ENCODE assay signal across 10 mouse cellular contexts in genomic region chr1:172650519-172651287, GRCm38 (mm10). TPM values are rescaled to one million over a fixed set of nuclear protein-coding genes. Genes with fewer than 3 reads are reported as not detected.
A peak's percentile ranks its signal among the peaks of the same experiment; 100 is the strongest.
DNase-seq lines count a peak whose midpoint lies in the region; ATAC-seq and TF ChIP-seq lines count a peak whose summit lies in the region.
"Had no signal": no experiment of that assay in that cellular context is flagged by ENCODE, and none has a peak within 500 bp of the region (broad histone marks: within the 10 kb centered on the region; RNA-seq: fewer than 3 reads in every experiment).

No protein-coding gene starts in this region.

- no peaks in the 10 kb centered on the region for H3K27me3 ChIP-seq in heart, adult 2 months (ENCODE audit: control insufficient read depth, insufficient read depth, low read length)
- no peaks in the 10 kb centered on the region; the same call in 1 of the 2 replicates for H3K27me3 ChIP-seq in intestine, embryonic 16.5 days (replicated peaks; ENCODE audit: control insufficient read depth, insufficient read depth, low read length)
- H3K27me3 ChIP-seq: neural tube, embryonic 13.5 days had no signal

- H3K36me3 ChIP-seq in heart, adult 2 months (ENCODE audit: control insufficient read depth, insufficient read depth, low read length): no peaks in the 10 kb centered on the region
- H3K36me3 ChIP-seq in intestine, embryonic 16.5 days (ENCODE audit: control insufficient read depth, insufficient read depth, low read length): no peaks in the 10 kb centered on the region
- H3K36me3 ChIP-seq: neural tube, embryonic 13.5 days had no signal

- H3K4me2 ChIP-seq in intestine, embryonic 16.5 days (ENCODE audit: low read depth, low read length): no peak overlapping the region
- H3K4me2 ChIP-seq: neural tube, embryonic 13.5 days had no signal

- no peak overlapping the region for H3K9ac ChIP-seq in heart, adult 2 months (ENCODE audit: low read depth, low read length)
- H3K9ac ChIP-seq in intestine, embryonic 16.5 days (ENCODE audit: low read depth, low read length): no peak overlapping the region
- H3K9ac ChIP-seq: neural tube, embryonic 13.5 days had no signal

- no peak overlapping the region for H3K4me3 ChIP-seq in heart, adult 2 months
- H3K4me3 ChIP-seq in intestine, embryonic 16.5 days (ENCODE audit: low read length): no peak overlapping the region
- H3K4me3 ChIP-seq: neural tube, embryonic 13.5 days had no signal

- TF ChIP-seq EP300 in heart, adult 2 months (IDR thresholded peaks at IDR 0.05; ENCODE audit: insufficient read depth, low read depth, low read length): no peak

- 56% methylated on average over 8 of the region's 8 CpGs for WGBS in heart, adult 2 months
- WGBS in intestine, embryonic 16.5 days: 53% methylated on average over 8 of the region's 8 CpGs

- H3K79me2 ChIP-seq in heart, adult 2 months (replicated peaks; ENCODE audit: control insufficient read depth, insufficient read depth, low read length): no peaks in the 10 kb centered on the region

- ATAC-seq in intestine, embryonic 16.5 days: peak; percentile 21; the same call in 1 of the 2 replicates
- peak; percentile 55; the same call in 1 of the 2 replicates for ATAC-seq in megakaryocyte, adult 5-6 weeks (ENCODE audit: poor library complexity, severe bottlenecking)

- DNase-seq in heart, adult 2 months: no peak
- no peak for DNase-seq in heart, adult 9 months (ENCODE audit: low spot score in 2 of 2)
- peak; percentile 26 for DNase-seq in urinary bladder, postnatal 14 days (ENCODE audit: low spot score)
- no peak for DNase-seq in urinary bladder, adult 18-20 months (ENCODE audit: low spot score in 2 of 2)
- DNase-seq in thymus, postnatal 0 days (ENCODE audit: low spot score): no peak
- no peak for DNase-seq in right cerebral cortex, postnatal 10 days (ENCODE audit: low spot score in 2 of 2)

- no peaks in the 10 kb centered on the region for H3K4me1 ChIP-seq in heart, adult 2 months (ENCODE audit: control insufficient read depth, insufficient read depth, low read length)
- 0 out of 2 replicates have a peak, but pooled peaks cover 3% of the 10 kb centered on the region for H3K4me1 ChIP-seq in intestine, embryonic 16.5 days (ENCODE audit: control insufficient read depth, insufficient read depth, low read length)
- H3K4me1 ChIP-seq: neural tube, embryonic 13.5 days had no signal

- TF ChIP-seq CTCF in heart, adult 2 months (IDR thresholded peaks at IDR 0.05): peak; percentile 66

- no peak overlapping the region for H3K27ac ChIP-seq in heart, adult 2 months
- H3K27ac ChIP-seq in intestine, embryonic 16.5 days (ENCODE audit: low read length): no peak overlapping the region
- H3K27ac ChIP-seq: neural tube, embryonic 13.5 days had no signal

- no peak for TF ChIP-seq POLR2A in heart, adult 2 months (IDR thresholded peaks at IDR 0.05; ENCODE audit: insufficient read depth, low read depth, low read length)

- intact Hi-C loops in heart, adult 2 months (cut with DNase I): no loop called here

- H3K9me3 ChIP-seq in intestine, embryonic 16.5 days (ENCODE audit: control insufficient read depth, low read length): no peaks in the 10 kb centered on the region
- H3K9me3 ChIP-seq: neural tube, embryonic 13.5 days had no signal

RNA-seq across cellular contexts. Expression of gene Dusp23, which starts 17.9 kb away (rescaled TPM):
- total RNA-seq in heart, adult 2 months (2021): 10 to 100 TPM; 10.1 to 12.3 TPM
- polyA plus RNA-seq in heart, adult 2 months (2012; rRNA removed): 22.0 and 38.1 TPM in 2 replicates
- 14.1 and 15.8 TPM in 2 replicates for polyA plus RNA-seq in intestine, embryonic 16.5 days (2015; fragmentation: Nextera tagmentation; extraction: Ambion mirVana)
- total RNA-seq in megakaryocyte, adult 5-6 weeks (2015): 8.6 and 11.1 TPM in 2 replicates
- total RNA-seq in megakaryocyte, adult 5-6 weeks (2017): 0.37 and 1.3 TPM in 2 replicates
- 9.9 and 10.7 TPM in 2 replicates for polyA plus RNA-seq in thymus, postnatal 0 days (2015; fragmentation: Nextera tagmentation; extraction: Ambion mirVana)

RNA-seq across cellular contexts. Expression of gene Crp, which starts 47.2 kb away (rescaled TPM):
- total RNA-seq in heart, adult 2 months (2021): not detected
- polyA plus RNA-seq in heart, adult 2 months (2012; rRNA removed): 0.44 TPM in 1 of 2 replicates, not detected in the other
- polyA plus RNA-seq in intestine, embryonic 16.5 days (2015; fragmentation: Nextera tagmentation; extraction: Ambion mirVana): 1.1 and 1.3 TPM in 2 replicates
- not detected in 2 replicates for total RNA-seq in megakaryocyte, adult 5-6 weeks (2015)
- not detected in 2 replicates for total RNA-seq in megakaryocyte, adult 5-6 weeks (2017)
- 0.65 and 0.67 TPM in 2 replicates for polyA plus RNA-seq in thymus, postnatal 0 days (2015; fragmentation: Nextera tagmentation; extraction: Ambion mirVana)

RNA-seq across cellular contexts. Expression of gene Fcrl6, which starts 48.4 kb away (rescaled TPM):
- not detected for total RNA-seq in heart, adult 2 months (2021)
- not detected in 2 replicates for polyA plus RNA-seq in heart, adult 2 months (2012; rRNA removed)
- polyA plus RNA-seq in intestine, embryonic 16.5 days (2015; fragmentation: Nextera tagmentation; extraction: Ambion mirVana): not detected in 2 replicates
- total RNA-seq in megakaryocyte, adult 5-6 weeks (2015): not detected in 2 replicates
- total RNA-seq in megakaryocyte, adult 5-6 weeks (2017): not detected in 2 replicates
- polyA plus RNA-seq in thymus, postnatal 0 days (2015; fragmentation: Nextera tagmentation; extraction: Ambion mirVana): 0.16 TPM in 1 of 2 replicates, not detected in the other
- polyA plus RNA-seq: intestine, embryonic 14.5 days had no signal
